Mouse (Mus musculus): ENCODE data around the gene Itgae. TPM values are rescaled to one million over a fixed set of nuclear protein-coding genes. Genes with fewer than 3 reads are reported as not detected.

The Itgae gene
- total RNA-seq, 2 experiments from 2014 or later: 0.14 TPM; not detected in 1

GRCm38 (mm10) chr11:73177895-73178294 is 87.5 kb downstream of the Itgae start:
- intact Hi-C loops (cut with DNase I): loop anchor here (2.0 kb wide), 1 partner anchor 21 kb away; the partner anchor contains the start of genes Ctns and Shpk
- no peak for DNase-seq

GRCm38 (mm10) chr11:73185872-73186615 is 95.7 kb downstream of the Itgae start:
- intact Hi-C loops (cut with DNase I): no loop called here
- DNase-seq: no peak

- DNase-seq: no peak
- intact Hi-C loops (cut with DNase I): no loop called here
Observed at GRCm38 (mm10) chr11:73187231-73187630, 96.8 kb downstream of the Itgae start.

GRCm38 (mm10) chr11:73193047-73193446 is 102.7 kb downstream of the Itgae start:
- DNase-seq: no peak
- intact Hi-C loops (cut with DNase I): no loop called here

GRCm38 (mm10) chr11:73194444-73194843 is 104.1 kb downstream of the Itgae start:
- intact Hi-C loops (cut with DNase I): no loop called here
- DNase-seq: no peak

Other genes with a start within 250 kb of the Itgae start
- 10 to 100 TPM; 11.1 to 11.9 TPM for gene Atp2a3, start 129.4 kb upstream of the Itgae start, total RNA-seq (2021)
- gene P2rx1, start 91.5 kb upstream of the Itgae start, total RNA-seq (2021): under 1 TPM; 0.33 to 0.38 TPM
- under 1 TPM; 0.84 to 1.00 TPM for gene Camkk1, start 71.6 kb upstream of the Itgae start, total RNA-seq (2021)
- 1 to 10 TPM; 5.8 to 6.3 TPM for gene Ncbp3, start 42.8 kb upstream of the Itgae start, total RNA-seq (2021)
- gene Haspin, start 47.7 kb downstream of the Itgae start, total RNA-seq (2021): under 1 TPM; 0.22 to 0.28 TPM
- 10 to 100 TPM; 13.1 to 17.9 TPM for gene P2rx5, start 69.8 kb downstream of the Itgae start, total RNA-seq (2021)
- gene Emc6, start 86.5 kb downstream of the Itgae start, total RNA-seq (2021): 10 to 100 TPM; 82.2 to 94.1 TPM
- gene Tax1bp3, start 86.5 kb downstream of the Itgae start, total RNA-seq (2021): 10 to 100 TPM; 47.1 to 48.1 TPM
- 10 to 100 TPM in 1 of 2 experiments, 1 to 10 TPM in 1; 8.3 to 13.3 TPM for gene Ctns, start 108.5 kb downstream of the Itgae start, total RNA-seq (2021)
- 1 to 10 TPM; 1.3 to 1.7 TPM for gene Shpk, start 108.9 kb downstream of the Itgae start, total RNA-seq (2021)
- gene Trpv1, start 143.7 kb downstream of the Itgae start, total RNA-seq (2021): not detected
- under 1 TPM in 1 of 2 experiments, not detected in 1; 0.05 TPM for gene Trpv3, start 176.8 kb downstream of the Itgae start, total RNA-seq (2021)
- gene Aspa, start 239.0 kb downstream of the Itgae start, total RNA-seq (2021): 1 to 10 TPM; 1.2 to 1.3 TPM
- gene Gm49340, start 239.2 kb downstream of the Itgae start, total RNA-seq (2021): not detected
- gene Spata22, start 239.2 kb downstream of the Itgae start, total RNA-seq (2021): not detected

Measured in heart, postnatal 36 days (tissue).